Mouse (Mus musculus) natural killer cell, adult 2 months (primary cell): ENCODE results near the gene Ufd1.
"Not testable (repeated sequence)": the region's sequence is repeated elsewhere in the genome, so short reads cannot be mapped to it uniquely, and the experiment has no call there.

Experiments used
- DNase-seq, 2 experiments: peaks; one replicate each; pipeline ENCODE4 v3.0.0; 2022; ENCODE audit warnings: low spot score in 2 of 2

Ufd1 gene

GRCm38 (mm10) chr16:18811032-18811431 lies 547 bp upstream of the Ufd1 start:
- DNase-seq: peak in 1 of 2 experiments; percentile 1

- no peak for DNase-seq
Measured at GRCm38 (mm10) chr16:18812385-18812910, 869 bp downstream of the Ufd1 start.

DNA sequence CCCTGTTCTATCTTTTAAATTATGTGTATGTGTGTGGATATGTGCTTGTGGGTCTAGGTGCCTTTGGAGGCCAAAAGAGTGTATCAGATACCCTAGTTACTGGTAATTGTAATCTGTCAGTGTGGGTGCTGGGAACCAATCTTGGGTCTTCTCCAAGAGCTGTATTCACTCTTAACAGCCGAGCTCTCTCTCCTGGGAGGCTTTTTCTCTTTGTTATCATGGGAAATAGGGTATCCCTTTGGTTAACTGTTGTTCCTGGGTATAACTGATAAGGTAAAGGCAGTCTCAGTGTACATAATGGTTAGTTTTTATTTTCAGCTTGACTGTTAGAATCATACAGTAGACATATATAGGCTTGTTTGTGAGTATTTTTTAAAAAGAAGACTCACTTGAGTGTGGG lies 10.8 kb downstream of the Ufd1 start:
- no peak for DNase-seq

GRCm38 (mm10) chr16:18822925-18823324 lies 11.3 kb downstream of the Ufd1 start:
- no peak for DNase-seq

DNA sequence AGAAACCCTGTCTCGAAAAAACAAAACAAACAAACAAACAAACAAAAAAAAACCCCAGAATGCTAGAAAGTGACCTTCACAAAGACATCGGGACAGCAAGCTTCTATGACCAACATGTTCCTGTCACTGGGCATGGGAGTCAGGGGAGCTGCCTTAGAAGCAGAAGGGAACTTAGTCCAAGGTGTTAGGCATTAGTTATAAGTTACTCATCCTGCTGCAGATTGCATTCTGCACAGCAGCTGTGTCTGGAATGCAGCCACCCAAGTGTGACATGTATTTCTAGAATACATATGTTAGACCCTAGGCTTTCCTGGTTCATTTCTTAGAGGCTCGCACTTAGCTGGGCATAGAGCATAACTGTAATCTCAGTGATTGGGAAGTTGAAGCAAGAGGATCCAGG lies 17.1 kb downstream of the Ufd1 start:
- no peak for DNase-seq

DNA sequence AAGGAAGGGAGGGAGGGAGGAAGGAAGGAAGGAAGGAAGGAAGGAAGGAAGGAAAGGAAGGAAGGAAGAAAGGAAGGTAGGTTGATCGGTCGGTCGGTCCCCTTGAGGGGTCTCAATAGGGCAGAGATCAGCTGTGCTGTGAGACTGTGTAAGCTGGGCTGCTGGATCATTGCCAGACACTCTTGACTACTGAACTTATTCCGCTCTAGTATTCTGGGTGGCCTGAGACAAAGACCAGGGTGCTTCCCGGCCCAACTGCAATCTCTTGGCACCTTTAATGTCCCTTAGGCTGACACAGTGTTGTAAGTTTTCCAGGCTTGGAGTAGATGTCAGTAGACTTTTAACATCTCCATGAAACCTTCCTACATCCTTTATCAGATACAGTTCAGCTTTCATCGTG lies 17.5 kb downstream of the Ufd1 start:
- DNase-seq: no peak

DNA sequence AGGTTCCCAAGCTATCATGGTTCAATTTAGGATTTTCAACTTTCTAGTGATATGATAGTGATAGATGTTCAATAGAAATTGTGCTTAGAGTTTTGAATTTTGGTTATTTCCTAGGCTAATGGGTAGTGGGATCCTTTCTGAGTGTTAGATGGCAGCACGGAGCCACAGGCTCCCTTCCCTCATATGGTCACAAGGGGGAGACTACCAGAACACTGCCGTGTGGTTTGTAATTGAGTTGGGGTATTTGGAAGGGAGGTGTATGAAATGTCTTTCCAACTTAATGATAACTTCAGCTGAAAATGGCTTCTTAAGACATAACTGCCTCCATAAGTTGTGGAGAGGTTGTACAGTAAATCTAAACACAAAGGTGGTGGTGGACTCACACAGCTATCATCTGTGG lies 21.9 kb downstream of the Ufd1 start:
- DNase-seq: no peak

GRCm38 (mm10) chr16:18836073-18836467 lies 24.5 kb downstream of the Ufd1 start:
- no peak for DNase-seq

DNA sequence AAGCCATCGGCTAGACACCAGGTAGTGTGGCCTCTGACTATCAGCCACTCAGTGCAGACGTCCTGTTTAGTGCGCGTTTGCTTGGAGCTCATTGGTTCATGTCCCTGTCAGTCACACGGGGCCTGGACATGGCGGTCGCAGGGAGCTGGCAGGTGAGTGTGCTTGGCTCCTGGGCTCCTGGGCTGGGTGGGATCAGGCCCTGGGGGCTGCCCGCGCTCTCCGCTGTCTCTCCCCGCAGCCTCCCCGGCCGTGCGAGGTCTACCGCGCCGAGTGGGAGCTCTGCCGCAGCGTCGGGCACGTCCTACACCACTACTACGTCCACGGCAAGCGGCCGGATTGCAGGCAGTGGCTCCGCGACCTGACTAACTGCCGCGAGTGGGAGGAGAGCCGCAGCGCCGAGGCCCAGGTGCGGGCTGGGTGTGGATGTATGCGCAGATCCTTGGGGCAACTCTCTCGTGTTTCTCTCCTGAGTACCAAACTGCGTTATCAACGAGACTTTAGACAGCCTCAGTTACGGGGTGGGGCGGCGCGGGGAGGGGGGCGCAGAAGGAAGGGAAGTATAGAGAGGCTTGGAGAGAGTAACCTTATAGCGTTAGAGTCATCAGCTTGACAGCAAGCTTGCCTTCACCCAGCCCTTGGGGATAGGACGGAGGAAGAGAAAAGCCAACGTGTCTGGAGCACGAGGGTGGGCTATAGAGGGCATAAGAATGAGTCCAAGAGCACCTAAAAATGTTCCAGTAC lies 25.1 kb downstream of the Ufd1 start, which contains the start of the genes 2510002D24Rik and Gm28539:
2510002D24Rik (plus strand) TSS at position 111 of the 741 bp plus-strand sequence.
Gm28539 (plus strand) TSS at position 117 of the 741 bp plus-strand sequence.
- peak; percentile 90 to 92 for DNase-seq

GRCm38 (mm10) chr16:18838346-18838745 lies 26.8 kb downstream of the Ufd1 start:
- no peak for DNase-seq

DNA sequence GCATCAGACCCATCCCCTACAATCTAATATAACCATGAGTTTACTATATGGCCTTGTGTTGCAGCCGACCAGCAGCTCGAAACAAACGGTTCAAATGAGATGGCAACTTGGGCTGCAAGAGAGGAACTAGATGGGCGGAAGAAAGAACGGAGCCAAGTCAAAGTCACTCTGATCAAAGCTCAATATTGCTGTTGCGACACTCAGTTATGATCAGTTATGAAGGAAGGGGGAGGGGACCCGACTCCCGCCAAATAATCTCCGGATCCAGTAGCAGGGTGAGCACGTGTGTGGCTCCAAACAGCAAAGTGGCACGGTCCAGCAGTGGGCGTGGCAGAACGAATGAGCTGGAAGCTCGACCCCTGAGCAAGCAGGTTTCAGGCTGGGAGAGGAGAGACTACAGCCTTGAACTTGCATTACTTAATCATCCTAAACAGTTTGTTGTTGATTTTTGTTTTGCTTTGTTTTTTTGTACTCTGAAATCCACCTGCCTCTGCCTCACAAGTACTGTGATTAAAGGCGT lies 34.8 kb downstream of the Ufd1 start:
- DNase-seq: no peak

DNA sequence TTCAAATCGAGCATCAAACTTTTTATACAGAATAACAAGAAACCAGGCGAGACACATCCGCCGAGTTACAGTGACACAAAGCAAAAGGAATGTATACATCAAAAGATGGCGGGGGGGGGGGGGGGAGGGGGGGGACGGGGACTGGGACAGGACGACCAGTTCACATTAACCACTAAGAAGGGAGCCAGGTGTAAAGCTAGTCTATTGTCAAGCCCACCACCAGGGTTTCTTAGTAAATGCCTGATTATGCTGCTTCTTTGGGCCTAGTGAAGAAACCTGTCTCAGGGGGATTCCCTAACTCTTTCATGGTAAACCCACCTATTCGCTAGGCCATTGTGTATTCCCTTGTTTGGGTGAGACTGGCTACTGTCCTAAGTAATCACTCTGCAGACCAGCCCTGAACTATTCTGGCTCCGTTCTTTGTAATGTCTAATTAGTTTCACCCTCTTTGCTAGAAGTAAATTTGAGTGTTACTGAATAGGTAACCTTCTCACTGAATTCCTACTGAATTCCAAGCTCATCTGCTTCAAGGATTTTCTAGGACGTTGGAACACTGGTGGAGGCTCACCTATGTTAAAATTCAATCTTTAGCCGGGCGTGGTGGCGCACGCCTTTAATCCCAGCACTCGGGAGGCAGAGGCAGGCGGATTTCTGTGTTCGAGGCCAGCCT lies 38.1 kb downstream of the Ufd1 start:
- not testable (repeated sequence) for DNase-seq

- DNase-seq: peak; percentile 53 to 56
Measured at GRCm38 (mm10) chr16:18858551-18858950, 47.0 kb downstream of the Ufd1 start.

DNA sequence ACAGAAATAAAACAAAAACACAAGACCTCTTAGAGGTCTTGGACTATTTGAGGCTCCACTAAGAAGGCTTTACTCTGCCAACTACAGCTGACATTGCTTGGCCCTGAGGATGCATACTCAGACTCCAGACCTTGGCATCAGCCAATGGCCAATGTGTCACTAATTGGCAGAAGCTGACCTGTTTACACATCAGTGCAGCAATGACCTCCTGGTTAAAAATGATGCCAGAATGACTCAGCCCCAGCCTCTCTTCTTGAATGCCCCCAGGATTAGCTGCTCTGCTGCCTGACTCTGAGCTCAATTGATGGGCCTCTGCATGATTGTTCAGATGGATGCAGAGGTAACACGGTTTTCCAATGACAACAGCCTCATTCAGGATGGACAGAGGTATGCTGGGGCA lies 48.6 kb downstream of the Ufd1 start:
- no peak for DNase-seq

DNA sequence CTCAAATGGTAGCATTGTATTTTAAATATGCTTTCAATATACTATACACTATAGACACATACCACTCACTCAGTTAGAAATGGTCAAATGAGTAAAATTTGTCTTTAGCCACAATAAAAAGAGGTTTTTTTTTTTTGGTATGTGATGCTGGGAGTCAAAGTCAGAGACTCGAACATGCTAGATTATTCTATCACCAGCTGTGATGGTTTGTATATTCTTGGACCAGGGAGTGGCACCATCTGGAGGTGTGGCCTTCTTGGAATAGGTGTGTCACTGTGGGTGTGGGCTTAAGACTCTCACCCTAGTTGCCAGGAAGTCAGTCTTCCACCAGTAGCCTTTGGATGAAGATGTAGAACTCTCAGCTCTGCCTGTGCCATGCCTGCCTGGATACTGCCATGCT lies 58.9 kb downstream of the Ufd1 start:
- not testable (repeated sequence) for DNase-seq

- no peak for DNase-seq
Measured at GRCm38 (mm10) chr16:18876091-18876441, 64.5 kb downstream of the Ufd1 start.

DNA sequence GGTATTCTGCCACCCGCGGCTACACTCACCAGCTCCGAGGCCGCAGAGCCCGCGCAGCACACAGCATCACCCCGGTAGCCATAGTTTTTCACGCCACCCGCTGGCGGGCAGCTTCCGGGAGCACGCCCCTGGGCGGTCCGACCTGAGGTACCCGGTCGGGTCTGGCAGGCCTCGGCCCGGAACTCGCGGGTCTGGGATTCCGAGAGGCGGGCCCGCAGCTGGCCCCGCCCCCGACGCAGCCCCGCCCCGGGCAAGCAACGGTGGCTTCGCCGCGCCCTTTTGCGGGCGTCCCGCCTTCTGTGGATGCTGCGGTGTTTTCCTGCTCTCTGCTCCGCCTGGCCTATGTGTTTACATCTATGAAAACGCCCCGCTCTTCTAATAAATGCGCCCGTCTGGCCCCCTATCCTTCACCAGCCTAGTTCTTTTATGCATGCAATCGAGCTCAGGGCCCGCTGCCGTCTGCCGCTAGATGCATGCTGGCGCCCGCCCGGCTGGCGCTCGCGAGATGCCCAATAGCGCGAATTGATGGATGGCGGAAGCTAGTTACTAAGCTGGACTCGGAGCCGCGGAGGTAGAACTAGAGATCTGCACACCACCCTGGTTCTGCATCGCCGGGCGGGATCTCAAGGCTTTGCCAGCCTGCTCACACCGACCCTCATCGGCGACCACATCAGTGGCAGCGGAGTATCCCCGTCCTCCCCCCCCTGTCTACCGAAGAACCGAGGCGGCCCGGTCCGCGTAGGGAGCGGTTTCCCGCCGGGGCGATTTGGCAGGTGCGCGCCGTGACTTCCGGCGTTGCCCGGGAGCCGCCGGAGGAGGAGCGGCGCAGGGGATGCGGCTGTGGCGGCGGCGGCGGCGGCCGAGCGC lies 65.1 kb downstream of the Ufd1 start, which contains the start of the genes Mrpl40 and Hira:
Mrpl40 (minus strand) TSS at position 421 of the 867 bp plus-strand sequence.
Hira (plus strand) TSS at position 596 of the 867 bp plus-strand sequence.
- peak; percentile 91 to 93 for DNase-seq

DNA sequence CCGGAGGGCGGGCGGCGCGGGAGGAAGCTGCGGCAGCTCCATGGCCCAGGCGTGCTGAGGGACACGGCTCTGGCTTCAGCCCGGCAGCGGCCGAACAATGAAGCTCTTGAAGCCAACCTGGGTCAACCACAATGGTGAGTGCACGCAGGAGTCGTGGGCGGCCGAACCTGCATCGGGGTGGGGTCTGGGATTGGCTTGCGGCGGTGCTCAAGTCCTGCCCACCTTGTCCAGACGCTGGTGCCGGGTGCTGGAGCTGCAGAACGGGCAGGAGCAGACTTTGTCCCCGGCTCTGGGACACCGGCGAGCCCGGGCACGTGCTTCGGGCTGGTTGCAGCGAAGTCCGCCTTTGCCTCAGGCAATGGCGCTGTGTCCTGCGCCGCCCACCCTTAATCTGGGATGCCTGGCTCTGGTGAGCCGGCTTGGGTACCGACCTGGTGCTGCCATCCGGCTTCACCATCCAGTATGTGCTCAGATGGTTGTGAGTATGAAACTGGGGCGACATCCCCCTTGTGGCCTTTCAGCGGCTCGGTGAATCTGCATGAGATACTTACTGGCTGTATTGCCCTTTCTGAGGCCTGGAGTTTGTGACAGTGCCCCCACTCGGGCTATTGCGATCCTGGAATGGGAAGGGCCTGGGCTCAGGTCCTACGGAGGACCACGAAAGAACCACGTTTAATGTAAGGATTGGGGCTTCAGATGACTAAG lies 66.0 kb downstream of the Ufd1 start:
- peak; percentile 51 to 69 for DNase-seq

GRCm38 (mm10) chr16:18878091-18878720 lies 66.6 kb downstream of the Ufd1 start:
- DNase-seq: no peak

- no peak for DNase-seq
Measured at GRCm38 (mm10) chr16:18884044-18884443, 72.5 kb downstream of the Ufd1 start.
